ENCODE assay signal across 24 mouse cellular contexts in the genomic region with DNA sequence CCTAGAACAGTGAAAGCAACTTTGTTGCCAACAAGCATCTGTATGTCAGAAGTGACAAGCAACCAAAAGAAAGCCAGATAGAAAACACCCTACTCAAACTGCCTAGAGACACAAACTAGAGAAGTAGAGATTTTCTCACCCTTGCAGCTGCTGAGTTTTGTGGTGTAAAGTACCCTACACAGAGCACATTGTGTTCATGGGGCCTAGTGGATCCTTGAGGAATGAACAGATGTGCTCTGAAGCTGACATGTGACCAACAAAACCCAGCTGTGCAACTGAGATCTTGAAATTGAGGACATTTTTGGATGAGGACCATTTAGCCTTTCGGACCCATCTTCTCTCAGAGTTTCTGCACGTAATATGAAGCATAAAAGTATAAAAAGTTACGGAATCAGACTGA.
DNase-seq lines count a peak whose midpoint lies in the region; ATAC-seq lines count a peak whose summit lies in the region.
"Had no signal": no experiment of that assay in that cellular context is flagged by ENCODE, and none has a peak within 500 bp of the region (broad histone marks: within the 10 kb centered on the region; RNA-seq: fewer than 3 reads in every experiment).

No protein-coding gene starts in this region.

- no peak overlapping the region for H3K27ac ChIP-seq in limb, embryonic 12.5 days
- H3K27ac ChIP-seq in limb, embryonic 10.5 days = no peak overlapping the region
- no peak overlapping the region for H3K27ac ChIP-seq in limb, embryonic 13.5 days
- H3K27ac ChIP-seq in kidney, embryonic 16.5 days (ENCODE audit: low read length) = no peak overlapping the region
- H3K27ac ChIP-seq: forebrain, embryonic 15.5 days; heart, adult 2 months; hindbrain, embryonic 10.5 days; limb, embryonic 15.5 days; liver, embryonic 14.5 days; midbrain, embryonic 10.5 days; neural tube, embryonic 15.5 days had no signal

- H3K4me2 ChIP-seq in limb, embryonic 12.5 days = no peak overlapping the region
- no peak overlapping the region for H3K4me2 ChIP-seq in limb, embryonic 13.5 days (replicated peaks)
- H3K4me2 ChIP-seq in kidney, embryonic 16.5 days (replicated peaks; ENCODE audit: low read depth, low read length) = no peak overlapping the region
- H3K4me2 ChIP-seq: forebrain, embryonic 15.5 days; limb, embryonic 15.5 days; neural tube, embryonic 15.5 days had no signal

- WGBS in limb, embryonic 12.5 days = 86% methylated on average over 3 of the region's 3 CpGs
- 94% methylated on average over 3 of the region's 3 CpGs for WGBS in limb, embryonic 10.5 days
- WGBS in limb, embryonic 13.5 days = 92% methylated on average over 3 of the region's 3 CpGs
- WGBS in kidney, embryonic 16.5 days = 84% methylated on average over 3 of the region's 3 CpGs

- no peaks in the 10 kb centered on the region for H3K9me3 ChIP-seq in limb, embryonic 12.5 days
- H3K9me3 ChIP-seq in limb, embryonic 10.5 days (replicated peaks) = no peaks in the 10 kb centered on the region
- H3K9me3 ChIP-seq in limb, embryonic 13.5 days = no peaks in the 10 kb centered on the region
- H3K9me3 ChIP-seq in kidney, embryonic 16.5 days (ENCODE audit: low read length) = no peaks in the 10 kb centered on the region
- H3K9me3 ChIP-seq: forebrain, embryonic 15.5 days; hindbrain, embryonic 10.5 days; limb, embryonic 15.5 days; midbrain, embryonic 10.5 days; neural tube, embryonic 15.5 days had no signal

- no peak overlapping the region for H3K4me3 ChIP-seq in limb, embryonic 12.5 days (replicated peaks)
- H3K4me3 ChIP-seq in limb, embryonic 10.5 days = no peak overlapping the region
- no peak overlapping the region for H3K4me3 ChIP-seq in limb, embryonic 13.5 days
- H3K4me3 ChIP-seq in kidney, embryonic 16.5 days (ENCODE audit: low read length) = no peak overlapping the region
- H3K4me3 ChIP-seq: forebrain, embryonic 15.5 days; heart, adult 2 months; hindbrain, embryonic 10.5 days; limb, embryonic 15.5 days; midbrain, embryonic 10.5 days; neural tube, embryonic 15.5 days had no signal

- H3K36me3 ChIP-seq in limb, embryonic 12.5 days = no peaks in the 10 kb centered on the region
- no peaks in the 10 kb centered on the region for H3K36me3 ChIP-seq in limb, embryonic 10.5 days
- no peaks in the 10 kb centered on the region for H3K36me3 ChIP-seq in limb, embryonic 13.5 days
- no peaks in the 10 kb centered on the region for H3K36me3 ChIP-seq in kidney, embryonic 16.5 days (ENCODE audit: insufficient read depth, low read length)
- H3K36me3 ChIP-seq: forebrain, embryonic 15.5 days; hindbrain, embryonic 10.5 days; limb, embryonic 15.5 days; midbrain, embryonic 10.5 days; neural tube, embryonic 15.5 days had no signal

- ATAC-seq in limb, embryonic 12.5 days (ENCODE audit: insufficient number of reproducible peaks, insufficient read depth, low FRiP score, low TSS enrichment, low read depth) = peak; percentile 71; the same call in 1 of the 2 replicates
- peak; percentile 61; the same call in 1 of the 2 replicates for ATAC-seq in limb, embryonic 13.5 days (ENCODE audit: low FRiP score, low read depth)
- no peak for ATAC-seq in kidney, embryonic 16.5 days (ENCODE audit: low FRiP score, low TSS enrichment)
- ATAC-seq: forebrain, embryonic 15.5 days; hindbrain, embryonic 16.5 days; intestine, embryonic 16.5 days had no signal

- no peaks in the 10 kb centered on the region for H3K4me1 ChIP-seq in limb, embryonic 12.5 days (replicated peaks)
- H3K4me1 ChIP-seq in limb, embryonic 10.5 days = no peaks in the 10 kb centered on the region
- H3K4me1 ChIP-seq in limb, embryonic 13.5 days = no peaks in the 10 kb centered on the region
- no peaks in the 10 kb centered on the region for H3K4me1 ChIP-seq in kidney, embryonic 16.5 days (ENCODE audit: insufficient read depth, low read length)
- H3K4me1 ChIP-seq: forebrain, embryonic 15.5 days; hindbrain, embryonic 10.5 days; limb, embryonic 15.5 days; midbrain, embryonic 10.5 days; neural tube, embryonic 15.5 days had no signal

- no peaks in the 10 kb centered on the region for H3K27me3 ChIP-seq in limb, embryonic 12.5 days
- peaks cover 52% of the 10 kb centered on the region for H3K27me3 ChIP-seq in limb, embryonic 10.5 days (ENCODE audit: low read depth, poor library complexity, severe bottlenecking)
- no peaks in the 10 kb centered on the region for H3K27me3 ChIP-seq in limb, embryonic 13.5 days
- no peaks in the 10 kb centered on the region; the same call in 1 of the 2 replicates for H3K27me3 ChIP-seq in kidney, embryonic 16.5 days (ENCODE audit: insufficient read depth, low read length)
- H3K27me3 ChIP-seq: forebrain, embryonic 15.5 days; neural tube, embryonic 15.5 days had no signal

- peak; percentile 15 for DNase-seq in gastrocnemius, postnatal 25 days
- DNase-seq in gastrocnemius, postnatal 4 days (ENCODE audit: low spot score in 2 of 2) = no peak
- no peak for DNase-seq in limb, embryonic 10.5 days (ENCODE audit: low spot score)
- peak; percentile 24 for DNase-seq in skeletal muscle tissue, adult 2 months (ENCODE audit: low read depth, low spot score)
- DNase-seq: adrenal gland, postnatal 14 days; cerebellum, adult 9-10 months; kidney, adult 9 months; kidney, postnatal 25 days; layer of hippocampus, postnatal 36 days; right cerebral cortex, adult 18-20 months; thymus, adult 2 months; thymus, postnatal 4 days had no signal

- H3K9ac ChIP-seq in limb, embryonic 12.5 days (replicated peaks) = no peak overlapping the region
- H3K9ac ChIP-seq in limb, embryonic 13.5 days = no peak overlapping the region
- no peak overlapping the region for H3K9ac ChIP-seq in kidney, embryonic 16.5 days (replicated peaks; ENCODE audit: low read length)
- H3K9ac ChIP-seq: forebrain, embryonic 15.5 days; limb, embryonic 15.5 days; liver, embryonic 14.5 days; neural tube, embryonic 15.5 days had no signal

Comparison
In these comparisons a context has a peak if more than half of its experiments do, and no peak if none do; other contexts are left out.
1. DNase-seq: peak in gastrocnemius, postnatal 25 days (single experiment) and skeletal muscle tissue, adult 2 months (single experiment); none in gastrocnemius, postnatal 4 days (0 of 2) and limb, embryonic 10.5 days (single experiment).